Mouse (Mus musculus): ENCODE results near the gene Stat5b. TPM values are rescaled to one million over a fixed set of nuclear protein-coding genes. Genes with fewer than 3 reads are reported as not detected.

Stat5b gene
- polyA plus RNA-seq, 2 experiments, result 22.1 to 24.4 TPM

- ATAC-seq (ENCODE audit: low FRiP score, low read depth) (no peak), DNase-seq (ENCODE audit: low spot score) (no peak)
- Histone ChIP-seq H3K9me3 (ENCODE audit: control insufficient read depth, low read length) (no peaks in the 10 kb centered on the region), H3K4me3 (replicated peaks; ENCODE audit: low read length) (no peak overlapping the region), H3K4me2 (replicated peaks; ENCODE audit: low read depth, low read length, severe bottlenecking) (no peak overlapping the region), H3K27me3 (ENCODE audit: control insufficient read depth, insufficient read depth, low read length) (no peaks in the 10 kb centered on the region), H3K27ac (replicated peaks; ENCODE audit: low read depth, low read length) (no peak overlapping the region), H3K9ac (ENCODE audit: low read depth, low read length, severe bottlenecking) (no peak overlapping the region), H3K36me3 (ENCODE audit: control insufficient read depth, insufficient read depth, low read length) (no peaks in the 10 kb centered on the region), H3K4me1 (ENCODE audit: control insufficient read depth, insufficient read depth, low read length) (0 out of 2 replicates have a peak, but pooled peaks cover 3% of the 10 kb centered on the region)
- WGBS, result 66% methylated on average over 7 of the region's 7 CpGs
- TF ChIP-seq POLR2A (IDR thresholded peaks at IDR 0.05; ENCODE audit: borderline replicate concordance, extremely low read depth, insufficient read depth, insufficient read length), result no peak
These were observed 17.1 kb downstream of the Stat5b start for GRCm38 (mm10) chr11:100833466-100833865.

GRCm38 (mm10) chr11:100831396-100831795 is 19.1 kb downstream of the Stat5b start:
- Histone ChIP-seq H3K9me3 (ENCODE audit: control insufficient read depth, low read length) (no peaks in the 10 kb centered on the region), H3K9ac (ENCODE audit: low read depth, low read length, severe bottlenecking) (no peak overlapping the region), H3K4me2 (replicated peaks; ENCODE audit: low read depth, low read length, severe bottlenecking) (no peak overlapping the region), H3K36me3 (ENCODE audit: control insufficient read depth, insufficient read depth, low read length) (no peaks in the 10 kb centered on the region), H3K4me3 (replicated peaks; ENCODE audit: low read length) (no peak overlapping the region), H3K4me1 (ENCODE audit: control insufficient read depth, insufficient read depth, low read length) (0 out of 2 replicates have a peak, but pooled peaks cover 10% of the 10 kb centered on the region), H3K27ac (replicated peaks; ENCODE audit: low read depth, low read length) (no peak overlapping the region), H3K27me3 (ENCODE audit: control insufficient read depth, insufficient read depth, low read length) (no peaks in the 10 kb centered on the region)
- no peak for TF ChIP-seq POLR2A (IDR thresholded peaks at IDR 0.05; ENCODE audit: borderline replicate concordance, extremely low read depth, insufficient read depth, insufficient read length)
- DNase-seq (ENCODE audit: low spot score) (no peak), ATAC-seq (ENCODE audit: low FRiP score, low read depth) (no peak)
- 80% methylated on average over 10 of the region's 10 CpGs for WGBS

- H3K27me3 ChIP-seq (ENCODE audit: control insufficient read depth, insufficient read depth, low read length), result no peaks in the 10 kb centered on the region
- no peak for ATAC-seq (ENCODE audit: low FRiP score, low read depth)
- no peaks in the 10 kb centered on the region for H3K9me3 ChIP-seq (ENCODE audit: control insufficient read depth, low read length)
- DNase-seq (ENCODE audit: low spot score), result no peak
- 0 out of 2 replicates have a peak, but pooled peaks cover 10% of the 10 kb centered on the region for H3K4me1 ChIP-seq (ENCODE audit: control insufficient read depth, insufficient read depth, low read length)
- H3K27ac ChIP-seq (replicated peaks; ENCODE audit: low read depth, low read length), result no peak overlapping the region
- H3K36me3 ChIP-seq (ENCODE audit: control insufficient read depth, insufficient read depth, low read length), result no peaks in the 10 kb centered on the region
- TF ChIP-seq POLR2A (IDR thresholded peaks at IDR 0.05; ENCODE audit: borderline replicate concordance, extremely low read depth, insufficient read depth, insufficient read length), result no peak
- no peak overlapping the region; the same call in 1 of the 2 replicates for H3K9ac ChIP-seq (ENCODE audit: low read depth, low read length, severe bottlenecking)
- H3K4me3 ChIP-seq (replicated peaks; ENCODE audit: low read length), result no peak overlapping the region
- no peak overlapping the region for H3K4me2 ChIP-seq (replicated peaks; ENCODE audit: low read depth, low read length, severe bottlenecking)
- WGBS, result 73% methylated on average over 12 of the region's 12 CpGs
These were observed 20.8 kb downstream of the Stat5b start for GRCm38 (mm10) chr11:100829691-100830090.

- H3K27ac ChIP-seq (replicated peaks; ENCODE audit: low read depth, low read length), result no peak overlapping the region
- DNase-seq (ENCODE audit: low spot score) (no peak), ATAC-seq (ENCODE audit: low FRiP score, low read depth) (no peak)
- H3K4me3 ChIP-seq (replicated peaks; ENCODE audit: low read length), result no peak overlapping the region
- no peaks in the 10 kb centered on the region for H3K36me3 ChIP-seq (ENCODE audit: control insufficient read depth, insufficient read depth, low read length)
- H3K4me1 ChIP-seq (ENCODE audit: control insufficient read depth, insufficient read depth, low read length), result 0 out of 2 replicates have a peak, but pooled peaks cover 10% of the 10 kb centered on the region
- TF ChIP-seq POLR2A (IDR thresholded peaks at IDR 0.05; ENCODE audit: borderline replicate concordance, extremely low read depth, insufficient read depth, insufficient read length), result no peak
- no peaks in the 10 kb centered on the region for H3K27me3 ChIP-seq (ENCODE audit: control insufficient read depth, insufficient read depth, low read length)
- 65% methylated on average over 10 of the region's 10 CpGs for WGBS
- no peaks in the 10 kb centered on the region for H3K9me3 ChIP-seq (ENCODE audit: control insufficient read depth, low read length)
- no peak overlapping the region for H3K4me2 ChIP-seq (replicated peaks; ENCODE audit: low read depth, low read length, severe bottlenecking)
- H3K9ac ChIP-seq (ENCODE audit: low read depth, low read length, severe bottlenecking), result no peak overlapping the region
These were observed 21.8 kb downstream of the Stat5b start for GRCm38 (mm10) chr11:100828676-100829151.

- Histone ChIP-seq H3K4me3 (replicated peaks; ENCODE audit: low read length) (no peak overlapping the region), H3K9me3 (ENCODE audit: control insufficient read depth, low read length) (no peaks in the 10 kb centered on the region), H3K36me3 (ENCODE audit: control insufficient read depth, insufficient read depth, low read length) (no peaks in the 10 kb centered on the region), H3K4me2 (replicated peaks; ENCODE audit: low read depth, low read length, severe bottlenecking) (no peak overlapping the region), H3K27me3 (ENCODE audit: control insufficient read depth, insufficient read depth, low read length) (no peaks in the 10 kb centered on the region), H3K4me1 (ENCODE audit: control insufficient read depth, insufficient read depth, low read length) (0 out of 2 replicates have a peak, but pooled peaks cover 10% of the 10 kb centered on the region), H3K27ac (replicated peaks; ENCODE audit: low read depth, low read length) (no peak overlapping the region), H3K9ac (ENCODE audit: low read depth, low read length, severe bottlenecking) (no peak overlapping the region)
- no peak for DNase-seq (ENCODE audit: low spot score)
- 49% methylated on average over 13 of the region's 13 CpGs for WGBS
- ATAC-seq (ENCODE audit: low FRiP score, low read depth), result no peak
- TF ChIP-seq POLR2A (IDR thresholded peaks at IDR 0.05; ENCODE audit: borderline replicate concordance, extremely low read depth, insufficient read depth, insufficient read length), result no peak
These were observed 24.2 kb downstream of the Stat5b start for GRCm38 (mm10) chr11:100826161-100826866.
